Mouse (Mus musculus) embryonic facial prominence, embryonic 11.5 days (tissue): ENCODE results near the gene Drd1. TPM values are rescaled to one million over a fixed set of nuclear protein-coding genes. Genes with fewer than 3 reads are reported as not detected.

Experiments used
- ATAC-seq: fragments of 200-750 bp; cut with Nextera tagmentation; replicated peaks from 2 replicates; pipeline ENCODE4 v1.8.0; 2017; ENCODE audit warnings: low read depth; ENCODE audit not compliant: insufficient number of reproducible peaks, low FRiP score, low TSS enrichment
- DNase-seq: peaks from one replicate; pipeline ENCODE4 v3.0.0-alpha.2; 2015; ENCODE audit warnings: low spot score
- H3K27ac ChIP-seq: fragments of 300-500 bp; sonication (generic); replicated peaks from 2 replicates; pipeline ENCODE4 v1.5.1; 2014; ENCODE audit warnings: mild to moderate bottlenecking, low read depth, low read length, control low read depth
- H3K27me3 ChIP-seq: fragments of 300-500 bp; sonication (generic); 2 replicates; pipeline ENCODE4 v1.6.1; 2014; ENCODE audit warnings: mild to moderate bottlenecking, low read length, moderate library complexity, mixed read lengths; ENCODE audit not compliant: control insufficient read depth, insufficient read depth
- H3K36me3 ChIP-seq: fragments of 300-500 bp; sonication (generic); replicated peaks from 2 replicates; pipeline ENCODE4 v1.6.1; 2014; ENCODE audit warnings: low read depth, mild to moderate bottlenecking, low read length, moderate library complexity, mixed read lengths; ENCODE audit not compliant: control insufficient read depth, insufficient read depth
- H3K4me1 ChIP-seq: fragments of 300-500 bp; sonication (generic); 2 replicates; pipeline ENCODE4 v1.6.1; 2014; ENCODE audit warnings: low read length, mixed read lengths; ENCODE audit not compliant: control insufficient read depth, insufficient read depth
- H3K4me2 ChIP-seq: fragments of 300-500 bp; sonication (generic); 2 replicates; pipeline ENCODE4 v1.6.1; 2014; ENCODE audit warnings: low read depth, mild to moderate bottlenecking, control low read depth, low read length, moderate library complexity
- H3K4me3 ChIP-seq: fragments of 300-500 bp; sonication (generic); 2 replicates; pipeline ENCODE4 v1.5.1; 2014; ENCODE audit warnings: low read depth, low read length, control low read depth
- H3K9ac ChIP-seq: fragments of 300-500 bp; sonication (generic); replicated peaks from 2 replicates; pipeline ENCODE4 v1.6.1; 2014; ENCODE audit warnings: mild to moderate bottlenecking, control low read depth, low read length
- H3K9me3 ChIP-seq: fragments of 300-500 bp; sonication (generic); replicated peaks from 2 replicates; pipeline ENCODE4 v1.6.1; 2016; ENCODE audit warnings: mild to moderate bottlenecking, low read length, inconsistent platforms, mixed read lengths; ENCODE audit not compliant: control insufficient read depth
- WGBS: fragments of 180-500 bp; shearing (Covaris S2); extraction: QIAGEN DNeasy Blood & Tissue Kit; methylation state at CpG from one replicate; pipeline ENCODE4 v1.1.7; 2014; 5-methylcytosine and 5-hydroxymethylcytosine counted together
- polyA plus RNA-seq: library from polyadenylated mRNA; unstranded; fragments of >200 nt; fragmentation: Nextera tagmentation; extraction: Ambion mirVana; gene quantifications from 2 replicates; pipeline ENCODE4 v1.2.1, GENCODE M21; 2014

The Drd1 gene
- polyA plus RNA-seq, 1 experiment from 2014 or later, result 0.39 TPM

DNA sequence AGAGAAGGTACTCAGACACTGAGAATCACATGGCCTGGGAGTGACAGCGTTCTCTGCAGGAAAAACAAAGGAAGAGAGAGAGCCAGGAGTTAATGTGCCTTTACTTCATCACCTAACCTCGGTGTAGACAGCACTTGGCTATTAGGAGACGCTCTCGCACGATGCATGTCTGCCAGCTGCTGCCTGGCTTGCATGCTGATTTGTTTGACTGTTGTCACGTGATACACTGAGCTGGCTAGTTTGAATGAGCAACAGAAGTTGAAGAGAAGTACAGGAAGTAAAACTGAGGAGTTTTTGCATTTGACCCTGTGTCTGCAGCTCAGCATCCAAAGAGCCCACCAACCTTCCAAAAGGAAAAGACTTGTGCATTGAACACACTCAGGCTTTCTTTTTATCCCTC, 39.5 kb upstream of the Drd1 start:
- no peak overlapping the region for H3K9ac ChIP-seq
- no peak overlapping the region for H3K4me2 ChIP-seq
- H3K27ac ChIP-seq, result no peak overlapping the region
- DNase-seq, result no peak
- H3K4me1 ChIP-seq, result no peaks in the 10 kb centered on the region
- H3K4me3 ChIP-seq, result no peak overlapping the region
- 85% methylated on average over 6 of the region's 6 CpGs for WGBS
- H3K36me3 ChIP-seq, result peaks cover 2% of the 10 kb centered on the region
- no peak for ATAC-seq
- H3K9me3 ChIP-seq, result no peaks in the 10 kb centered on the region
- H3K27me3 ChIP-seq, result no peaks in the 10 kb centered on the region

DNA sequence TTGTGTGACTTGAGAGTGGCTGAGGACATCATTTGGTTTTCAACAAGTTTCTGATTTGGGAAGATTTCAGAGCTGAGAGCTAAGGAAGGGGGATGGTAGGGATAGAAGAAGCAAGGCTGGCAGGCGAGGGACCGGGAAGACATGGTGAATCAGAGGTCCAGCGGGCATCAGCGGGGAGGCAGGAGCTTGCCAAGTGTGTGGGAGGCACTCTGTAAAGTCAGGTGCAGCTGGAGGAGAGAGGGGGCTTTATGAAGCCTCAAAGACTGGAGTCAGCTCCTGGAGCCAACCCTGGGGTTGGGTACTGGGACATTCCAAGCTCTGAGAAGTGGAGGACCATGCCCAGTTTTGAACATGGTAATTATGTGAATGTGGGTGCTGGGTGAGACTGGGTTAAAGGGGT, 38.8 kb upstream of the Drd1 start:
- no peak for ATAC-seq

DNA sequence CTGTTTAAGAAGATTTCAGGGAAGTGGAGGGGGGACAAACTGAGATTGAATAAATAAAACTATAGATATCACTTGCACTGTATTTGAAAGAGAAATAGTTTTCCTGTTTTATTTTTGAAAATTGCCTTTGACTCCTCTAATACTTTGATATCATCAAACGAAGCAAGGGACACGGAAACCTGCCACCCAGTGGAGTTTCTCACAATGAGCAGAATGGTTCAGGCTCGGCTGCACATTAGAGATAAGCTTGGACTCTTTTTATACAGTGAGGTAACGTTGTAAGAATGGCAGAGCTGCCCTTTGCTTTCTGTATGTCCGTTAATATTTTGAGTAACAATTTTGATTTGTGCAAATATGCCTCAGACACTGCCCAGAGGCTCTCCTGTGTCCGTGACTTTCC, 36.2 kb upstream of the Drd1 start:
- Histone ChIP-seq H3K27ac (no peak overlapping the region), H3K4me3 (no peak overlapping the region), H3K27me3 (no peaks in the 10 kb centered on the region), H3K4me1 (no peaks in the 10 kb centered on the region), H3K36me3 (no peaks in the 10 kb centered on the region; the same call in none of the 2 replicates), H3K9ac (no peak overlapping the region), H3K4me2 (no peak overlapping the region), H3K9me3 (no peaks in the 10 kb centered on the region)
- 89% methylated on average over 6 of the region's 6 CpGs for WGBS
- ATAC-seq (no peak), DNase-seq (no peak)

More for the DNA sequence above, 38.8 kb upstream of the Drd1 start:
- no peak overlapping the region for H3K4me2 ChIP-seq
- H3K4me1 ChIP-seq, result no peaks in the 10 kb centered on the region
- H3K4me3 ChIP-seq, result no peak overlapping the region
- peaks cover 2% of the 10 kb centered on the region for H3K36me3 ChIP-seq
- H3K27ac ChIP-seq, result no peak overlapping the region
- no peaks in the 10 kb centered on the region for H3K27me3 ChIP-seq
- WGBS, result 96% methylated on average over 4 of the region's 4 CpGs
- H3K9ac ChIP-seq, result no peak overlapping the region
- no peak for DNase-seq
- H3K9me3 ChIP-seq, result no peaks in the 10 kb centered on the region

DNA sequence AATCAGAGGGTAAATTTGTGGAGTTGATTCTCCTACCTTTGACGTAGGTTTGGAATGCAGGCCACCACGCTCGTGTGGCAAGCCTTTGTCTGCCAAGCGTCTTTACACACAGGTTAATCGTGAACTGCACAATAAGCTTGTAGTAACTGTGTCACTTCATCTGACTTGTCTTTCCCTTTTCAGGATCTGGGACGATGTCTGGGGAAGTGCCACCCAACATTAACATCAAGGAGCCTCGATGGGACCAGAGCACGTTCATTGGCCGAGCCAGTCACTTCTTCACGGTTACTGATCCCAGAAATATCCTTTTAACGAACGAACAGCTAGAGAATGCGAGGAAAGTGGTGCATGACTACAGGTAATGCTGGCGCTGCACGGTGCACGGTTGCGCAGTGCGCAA, 29.8 kb upstream of the Drd1 start:
- 92% methylated on average over 18 of the region's 18 CpGs for WGBS
- ATAC-seq, result no peak

DNA sequence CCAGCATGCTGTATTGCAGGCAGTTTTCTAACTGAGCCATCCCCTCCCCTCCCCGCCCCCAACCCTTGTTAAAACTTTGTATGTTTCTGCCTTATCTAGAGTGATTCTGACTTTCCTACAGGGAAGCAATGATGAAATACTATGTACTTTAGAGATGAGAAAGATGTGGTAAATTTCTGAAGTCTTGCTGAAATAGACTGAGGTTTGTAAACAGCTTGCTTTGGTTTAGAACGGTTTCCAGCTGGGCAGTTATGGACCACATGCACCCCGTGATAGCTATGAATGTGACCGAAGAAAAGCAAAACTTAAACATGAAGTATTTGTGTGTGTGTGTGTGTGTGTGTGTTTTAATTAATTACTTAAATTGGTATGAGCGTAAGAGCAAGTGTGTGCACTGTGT, 29.3 kb upstream of the Drd1 start:
- Histone ChIP-seq H3K4me2 (no peak overlapping the region), H3K9me3 (no peaks in the 10 kb centered on the region), H3K27ac (no peak overlapping the region), H3K4me1 (no peaks in the 10 kb centered on the region), H3K9ac (no peak overlapping the region), H3K4me3 (no peak overlapping the region), H3K36me3 (no peaks in the 10 kb centered on the region; the same call in 1 of the 2 replicates), H3K27me3 (no peaks in the 10 kb centered on the region)
- DNase-seq (no peak), ATAC-seq (no peak)
- WGBS, result 89% methylated on average over 5 of the region's 5 CpGs

More for the DNA sequence above, 29.8 kb upstream of the Drd1 start:
- H3K4me1 ChIP-seq, result no peaks in the 10 kb centered on the region
- H3K4me3 ChIP-seq, result no peak overlapping the region
- H3K9me3 ChIP-seq, result no peaks in the 10 kb centered on the region
- DNase-seq, result no peak
- H3K4me2 ChIP-seq, result no peak overlapping the region
- no peak overlapping the region for H3K27ac ChIP-seq
- H3K27me3 ChIP-seq, result no peaks in the 10 kb centered on the region
- H3K36me3 ChIP-seq, result no peaks in the 10 kb centered on the region; the same call in 1 of the 2 replicates
- no peak overlapping the region for H3K9ac ChIP-seq

DNA sequence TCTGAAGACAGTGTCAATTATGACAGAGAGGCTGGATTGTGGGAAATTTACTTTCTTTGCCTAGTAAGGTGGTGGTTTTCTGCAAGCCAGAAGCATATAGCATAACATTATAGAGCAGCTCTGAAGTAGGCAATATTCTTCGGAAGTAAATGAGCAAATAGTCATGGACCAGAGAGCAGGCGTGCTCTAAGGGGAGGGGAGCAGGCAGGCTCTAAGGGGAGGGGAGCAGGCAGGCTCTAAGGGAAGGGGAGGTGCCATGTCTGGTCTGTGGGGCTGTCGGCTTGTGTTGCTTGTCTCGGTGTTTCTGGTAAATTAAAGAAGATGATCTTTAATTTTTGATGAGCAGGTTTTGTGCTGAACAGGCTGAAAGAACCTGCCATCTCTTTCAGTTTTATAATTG, 28.7 kb upstream of the Drd1 start:
- DNase-seq (no peak), ATAC-seq (no peak)
- H3K27me3 ChIP-seq, result no peaks in the 10 kb centered on the region
- H3K27ac ChIP-seq, result no peak overlapping the region
- H3K36me3 ChIP-seq, result no peaks in the 10 kb centered on the region
- WGBS, result 67% methylated on average over 4 of the region's 4 CpGs
- H3K9me3 ChIP-seq, result no peaks in the 10 kb centered on the region
- no peaks in the 10 kb centered on the region for H3K4me1 ChIP-seq
- H3K9ac ChIP-seq, result no peak overlapping the region
- no peak overlapping the region for H3K4me3 ChIP-seq
- H3K4me2 ChIP-seq, result no peak overlapping the region

DNA sequence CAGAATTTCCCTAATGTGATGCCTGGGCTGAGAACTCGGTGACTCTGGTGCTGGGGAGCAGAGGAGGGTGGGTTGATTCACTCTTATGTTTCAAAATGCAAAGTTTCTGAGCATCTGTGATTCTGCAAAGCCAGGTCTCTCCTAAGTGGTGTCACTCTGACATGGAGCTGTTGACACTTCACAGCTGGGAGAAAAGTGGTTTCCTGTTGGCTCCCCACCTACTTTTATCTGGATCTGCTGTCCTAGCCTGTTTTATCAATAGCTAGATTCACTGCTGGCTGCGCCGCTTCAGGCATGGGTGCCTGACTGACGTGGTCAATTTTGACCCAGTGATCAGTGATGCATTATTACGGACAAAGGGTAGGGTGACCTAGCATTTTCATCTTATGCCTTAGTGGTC, 27.4 kb upstream of the Drd1 start:
- no peak for DNase-seq
- Histone ChIP-seq H3K9me3 (no peaks in the 10 kb centered on the region), H3K36me3 (no peaks in the 10 kb centered on the region), H3K4me1 (no peaks in the 10 kb centered on the region), H3K27ac (no peak overlapping the region), H3K4me2 (no peak overlapping the region), H3K27me3 (no peaks in the 10 kb centered on the region), H3K4me3 (no peak overlapping the region), H3K9ac (no peak overlapping the region)
- ATAC-seq, result no peak
- 78% methylated on average over 5 of the region's 5 CpGs for WGBS

DNA sequence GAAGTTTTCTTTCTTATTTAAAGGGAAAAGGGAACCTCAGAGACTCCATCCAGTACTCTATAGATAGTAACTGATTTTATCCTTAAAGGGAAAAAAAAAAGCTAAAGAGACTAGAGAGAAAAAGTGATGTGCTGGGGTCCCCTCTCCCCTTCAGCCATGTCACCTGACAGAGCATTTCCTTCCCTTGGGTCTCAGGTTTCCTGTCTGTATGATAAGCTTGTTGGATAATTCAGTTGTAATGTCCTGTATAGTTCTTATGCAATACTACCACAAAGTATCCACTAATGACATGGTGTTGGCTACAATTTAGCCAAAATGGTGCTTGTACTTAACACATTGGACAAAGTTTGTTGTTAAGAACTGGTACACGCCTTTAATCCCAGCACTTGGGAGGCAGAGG, 25.3 kb upstream of the Drd1 start:
- Histone ChIP-seq H3K4me2 (no peak overlapping the region), H3K9me3 (no peaks in the 10 kb centered on the region), H3K4me1 (no peaks in the 10 kb centered on the region), H3K4me3 (no peak overlapping the region), H3K36me3 (no peaks in the 10 kb centered on the region), H3K27me3 (no peaks in the 10 kb centered on the region), H3K9ac (no peak overlapping the region), H3K27ac (no peak overlapping the region)
- ATAC-seq, result no peak
- WGBS, result 100% methylated on average over 1 of the region's 1 CpGs
- no peak for DNase-seq
